Mouse (Mus musculus) kidney, postnatal 36 days (tissue): ENCODE data around the gene Gpr37l1.
A peak's percentile ranks its signal among the peaks of the same experiment; 100 is the strongest.
"Not testable (repeated sequence)": the region's sequence is repeated elsewhere in the genome, so short reads cannot be mapped to it uniquely, and the experiment has no call there.

Source experiments
- DNase-seq, 2 experiments: peaks; one replicate each; pipeline ENCODE4 v3.0.0; 2021 to 2022; ENCODE audit warnings: mixed read lengths in 2 of 2

Gene Gpr37l1

GRCm38 (mm10) chr1:135112661-135113060, 54.8 kb downstream of the Gpr37l1 start:
- DNase-seq = peak; percentile 29 to 60

- not testable (repeated sequence) for DNase-seq
Measured at GRCm38 (mm10) chr1:135111271-135111670, 56.2 kb downstream of the Gpr37l1 start.
